Mouse (Mus musculus): ENCODE measurements around the gene Myo16. TPM values are rescaled to one million over a fixed set of nuclear protein-coding genes. Genes with fewer than 3 reads are reported as not detected.

Myo16 gene
- polyA plus RNA-seq, 1 experiment from 2014 or later: 0.27 TPM

DNA sequence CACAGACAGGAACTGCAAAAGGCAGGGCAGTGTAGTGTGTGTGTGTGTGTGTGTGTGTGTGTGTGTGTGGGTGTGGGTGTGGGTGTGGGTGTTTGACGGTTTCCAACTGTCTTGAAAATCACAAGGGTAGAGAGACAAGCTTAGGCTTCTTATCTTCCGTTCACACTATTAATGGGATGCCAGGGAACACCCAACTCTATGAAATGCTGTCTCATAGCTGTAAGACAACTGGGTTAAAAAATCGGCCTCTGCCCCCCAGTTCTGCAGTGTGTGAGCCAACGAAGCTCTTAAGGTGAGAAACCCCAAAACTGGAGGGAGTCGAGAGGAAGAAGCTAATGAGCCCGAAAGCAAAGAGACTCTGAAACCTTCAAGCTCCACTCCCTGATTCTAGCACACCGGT lies 487.1 kb downstream of the Myo16 start:
- 56% methylated on average over 7 of the region's 7 CpGs for WGBS

DNA sequence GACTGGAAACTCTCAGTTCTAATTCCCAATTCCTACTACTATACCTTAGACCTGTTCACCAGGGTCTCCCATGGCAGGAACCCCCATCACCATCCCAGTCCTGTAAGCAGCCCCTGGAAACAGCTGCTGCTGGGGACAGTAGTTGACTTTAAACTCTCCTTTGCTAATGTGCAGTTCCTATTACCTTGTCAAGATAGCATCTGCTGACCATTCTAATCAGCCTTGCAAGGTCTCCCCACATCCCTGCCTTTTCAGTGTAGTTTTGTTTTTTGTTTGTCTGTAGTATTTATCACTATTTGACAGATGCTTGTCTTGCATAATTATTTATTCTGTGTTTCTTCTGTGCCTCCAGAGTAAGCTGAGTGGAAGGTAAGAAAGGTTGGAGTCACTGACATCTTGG lies 487.6 kb downstream of the Myo16 start:
- no peaks in the 10 kb centered on the region for H3K36me3 ChIP-seq (ENCODE audit: control insufficient read depth, insufficient read depth, low read length)
- no peak overlapping the region for H3K4me2 ChIP-seq (replicated peaks; ENCODE audit: low read depth, low read length)
- no peak overlapping the region for H3K4me3 ChIP-seq (ENCODE audit: low read length)
- H3K27ac ChIP-seq (ENCODE audit: low read depth, low read length): no peak overlapping the region
- no peak for ATAC-seq (ENCODE audit: low FRiP score, low TSS enrichment)
- no peaks in the 10 kb centered on the region for H3K4me1 ChIP-seq (ENCODE audit: control insufficient read depth, insufficient read depth, low read length)
- H3K9ac ChIP-seq (ENCODE audit: low read depth, low read length): no peak overlapping the region
- no peaks in the 10 kb centered on the region for H3K9me3 ChIP-seq (ENCODE audit: control insufficient read depth, low read length)
- 0 out of 2 replicates have a peak, but pooled peaks cover 2% of the 10 kb centered on the region for H3K27me3 ChIP-seq (ENCODE audit: control insufficient read depth, insufficient read depth, low read length)

More for the DNA sequence above, 487.1 kb downstream of the Myo16 start:
- no peak overlapping the region for H3K9ac ChIP-seq (ENCODE audit: low read depth, low read length)
- no peak overlapping the region for H3K4me3 ChIP-seq (ENCODE audit: low read length)
- H3K9me3 ChIP-seq (ENCODE audit: control insufficient read depth, low read length): no peaks in the 10 kb centered on the region
- H3K4me1 ChIP-seq (ENCODE audit: control insufficient read depth, insufficient read depth, low read length): no peaks in the 10 kb centered on the region
- no peak for ATAC-seq (ENCODE audit: low FRiP score, low TSS enrichment)
- 0 out of 2 replicates have a peak, but pooled peaks cover 2% of the 10 kb centered on the region for H3K27me3 ChIP-seq (ENCODE audit: control insufficient read depth, insufficient read depth, low read length)
- H3K27ac ChIP-seq (ENCODE audit: low read depth, low read length): no peak overlapping the region
- no peaks in the 10 kb centered on the region for H3K36me3 ChIP-seq (ENCODE audit: control insufficient read depth, insufficient read depth, low read length)
- no peak overlapping the region for H3K4me2 ChIP-seq (replicated peaks; ENCODE audit: low read depth, low read length)

DNA sequence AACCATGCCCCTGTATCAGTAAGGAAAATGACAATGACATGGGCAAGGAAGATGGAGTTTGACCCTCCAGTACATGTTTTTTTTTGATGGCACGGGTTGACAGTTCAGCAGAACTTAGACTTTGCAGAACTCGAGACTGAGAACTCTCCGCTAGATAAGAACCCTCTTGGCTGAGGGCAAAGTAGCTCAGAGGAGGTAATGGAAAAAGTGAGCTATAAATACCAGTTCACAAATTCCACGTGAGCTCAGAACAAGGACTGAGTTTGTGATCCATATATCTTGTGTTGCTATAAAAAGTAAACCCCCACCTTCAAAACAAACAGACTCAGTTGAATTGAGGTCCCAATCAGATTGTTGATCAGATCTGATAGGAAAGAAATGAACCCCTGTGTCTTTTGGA lies 489.5 kb downstream of the Myo16 start:
- Histone ChIP-seq H3K9me3 (ENCODE audit: control insufficient read depth, low read length) (no peaks in the 10 kb centered on the region), H3K4me1 (ENCODE audit: control insufficient read depth, insufficient read depth, low read length) (no peaks in the 10 kb centered on the region), H3K27ac (ENCODE audit: low read depth, low read length) (no peak overlapping the region), H3K36me3 (ENCODE audit: control insufficient read depth, insufficient read depth, low read length) (no peaks in the 10 kb centered on the region), H3K9ac (ENCODE audit: low read depth, low read length) (no peak overlapping the region), H3K4me2 (replicated peaks; ENCODE audit: low read depth, low read length) (no peak overlapping the region), H3K4me3 (ENCODE audit: low read length) (no peak overlapping the region), H3K27me3 (ENCODE audit: control insufficient read depth, insufficient read depth, low read length) (0 out of 2 replicates have a peak, but pooled peaks cover 2% of the 10 kb centered on the region)
- 87% methylated on average over 4 of the region's 4 CpGs for WGBS
- no peak for ATAC-seq (ENCODE audit: low FRiP score, low TSS enrichment)

DNA sequence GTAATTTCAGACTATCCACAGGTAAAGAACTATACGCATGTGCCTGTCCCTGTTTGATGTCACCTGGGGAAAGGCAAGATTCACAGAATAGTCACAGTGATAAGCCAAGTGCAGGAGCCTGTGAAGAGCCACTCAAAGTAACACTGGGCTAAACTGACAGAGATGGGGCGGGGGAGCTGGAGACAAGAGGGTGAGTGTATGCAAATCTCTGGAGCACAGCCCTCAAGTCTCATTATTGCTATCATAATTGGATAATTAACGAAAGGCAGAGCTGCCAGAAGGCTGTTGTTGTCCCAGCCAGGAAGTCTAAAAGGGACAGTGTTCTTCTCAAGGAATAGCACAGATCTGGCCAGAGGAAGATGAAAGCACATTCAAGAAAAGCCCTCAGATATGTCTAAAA lies 490.8 kb downstream of the Myo16 start:
- no peak overlapping the region for H3K4me3 ChIP-seq (ENCODE audit: low read length)
- no peak overlapping the region for H3K4me2 ChIP-seq (replicated peaks; ENCODE audit: low read depth, low read length)
- H3K36me3 ChIP-seq (ENCODE audit: control insufficient read depth, insufficient read depth, low read length): no peaks in the 10 kb centered on the region
- H3K27ac ChIP-seq (ENCODE audit: low read depth, low read length): no peak overlapping the region
- 68% methylated on average over 3 of the region's 3 CpGs for WGBS
- no peaks in the 10 kb centered on the region for H3K9me3 ChIP-seq (ENCODE audit: control insufficient read depth, low read length)
- no peak for ATAC-seq (ENCODE audit: low FRiP score, low TSS enrichment)
- H3K9ac ChIP-seq (ENCODE audit: low read depth, low read length): no peak overlapping the region
- 0 out of 2 replicates have a peak, but pooled peaks cover 2% of the 10 kb centered on the region for H3K27me3 ChIP-seq (ENCODE audit: control insufficient read depth, insufficient read depth, low read length)
- H3K4me1 ChIP-seq (ENCODE audit: control insufficient read depth, insufficient read depth, low read length): no peaks in the 10 kb centered on the region

DNA sequence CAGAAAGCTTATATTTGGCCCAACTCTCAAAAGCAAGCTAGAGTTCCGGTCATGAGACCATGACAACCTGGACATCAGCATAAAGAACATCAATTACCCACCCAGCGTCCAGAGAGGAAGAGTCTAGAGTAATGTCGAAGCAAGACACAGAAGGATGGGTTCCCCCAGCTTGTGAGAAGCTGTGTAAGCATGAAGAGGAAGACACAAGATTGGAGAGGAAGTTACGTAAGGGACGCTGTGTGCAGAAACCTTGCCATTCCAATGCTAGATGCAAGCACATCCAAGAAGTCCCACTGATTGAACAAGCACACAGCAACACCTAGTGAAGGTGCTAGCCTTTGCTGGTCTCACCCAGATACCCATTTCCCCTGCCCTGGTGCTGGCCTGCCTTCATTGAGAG lies 492.0 kb downstream of the Myo16 start:
- WGBS: 89% methylated on average over 5 of the region's 5 CpGs
- no peaks in the 10 kb centered on the region for H3K36me3 ChIP-seq (ENCODE audit: control insufficient read depth, insufficient read depth, low read length)
- no peaks in the 10 kb centered on the region for H3K4me1 ChIP-seq (ENCODE audit: control insufficient read depth, insufficient read depth, low read length)
- ATAC-seq (ENCODE audit: low FRiP score, low TSS enrichment): no peak
- H3K9me3 ChIP-seq (ENCODE audit: control insufficient read depth, low read length): no peaks in the 10 kb centered on the region
- H3K27me3 ChIP-seq (ENCODE audit: control insufficient read depth, insufficient read depth, low read length): 0 out of 2 replicates have a peak, but pooled peaks cover 2% of the 10 kb centered on the region
- H3K9ac ChIP-seq (ENCODE audit: low read depth, low read length): no peak overlapping the region
- no peak overlapping the region for H3K27ac ChIP-seq (ENCODE audit: low read depth, low read length)
- H3K4me2 ChIP-seq (replicated peaks; ENCODE audit: low read depth, low read length): no peak overlapping the region
- H3K4me3 ChIP-seq (ENCODE audit: low read length): no peak overlapping the region

DNA sequence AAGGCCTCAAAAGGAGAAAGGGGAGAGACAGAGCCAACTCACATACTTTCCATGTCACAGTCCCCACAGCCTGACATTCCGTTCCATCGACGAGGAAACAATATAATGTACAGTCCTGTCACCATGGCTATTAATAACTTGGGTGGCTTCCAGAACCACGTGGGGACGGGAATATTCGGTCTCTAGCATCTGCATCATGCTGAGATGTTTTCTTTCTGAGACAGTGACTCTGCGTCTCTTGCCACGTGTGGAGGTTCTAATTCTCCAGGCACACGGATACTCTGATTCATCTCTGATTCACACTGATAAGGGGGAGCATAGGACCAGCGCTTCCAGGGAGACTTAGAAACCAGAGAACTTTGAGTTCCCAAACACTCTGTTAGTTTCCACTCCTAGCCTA lies 492.8 kb downstream of the Myo16 start:
- Histone ChIP-seq H3K9ac (ENCODE audit: low read depth, low read length) (no peak overlapping the region), H3K4me2 (replicated peaks; ENCODE audit: low read depth, low read length) (no peak overlapping the region), H3K4me1 (ENCODE audit: control insufficient read depth, insufficient read depth, low read length) (no peaks in the 10 kb centered on the region), H3K9me3 (ENCODE audit: control insufficient read depth, low read length) (no peaks in the 10 kb centered on the region), H3K4me3 (ENCODE audit: low read length) (no peak overlapping the region), H3K27me3 (ENCODE audit: control insufficient read depth, insufficient read depth, low read length) (no peaks in the 10 kb centered on the region), H3K27ac (ENCODE audit: low read depth, low read length) (no peak overlapping the region), H3K36me3 (ENCODE audit: control insufficient read depth, insufficient read depth, low read length) (no peaks in the 10 kb centered on the region)
- WGBS: 61% methylated on average over 10 of the region's 10 CpGs
- no peak for ATAC-seq (ENCODE audit: low FRiP score, low TSS enrichment)

DNA sequence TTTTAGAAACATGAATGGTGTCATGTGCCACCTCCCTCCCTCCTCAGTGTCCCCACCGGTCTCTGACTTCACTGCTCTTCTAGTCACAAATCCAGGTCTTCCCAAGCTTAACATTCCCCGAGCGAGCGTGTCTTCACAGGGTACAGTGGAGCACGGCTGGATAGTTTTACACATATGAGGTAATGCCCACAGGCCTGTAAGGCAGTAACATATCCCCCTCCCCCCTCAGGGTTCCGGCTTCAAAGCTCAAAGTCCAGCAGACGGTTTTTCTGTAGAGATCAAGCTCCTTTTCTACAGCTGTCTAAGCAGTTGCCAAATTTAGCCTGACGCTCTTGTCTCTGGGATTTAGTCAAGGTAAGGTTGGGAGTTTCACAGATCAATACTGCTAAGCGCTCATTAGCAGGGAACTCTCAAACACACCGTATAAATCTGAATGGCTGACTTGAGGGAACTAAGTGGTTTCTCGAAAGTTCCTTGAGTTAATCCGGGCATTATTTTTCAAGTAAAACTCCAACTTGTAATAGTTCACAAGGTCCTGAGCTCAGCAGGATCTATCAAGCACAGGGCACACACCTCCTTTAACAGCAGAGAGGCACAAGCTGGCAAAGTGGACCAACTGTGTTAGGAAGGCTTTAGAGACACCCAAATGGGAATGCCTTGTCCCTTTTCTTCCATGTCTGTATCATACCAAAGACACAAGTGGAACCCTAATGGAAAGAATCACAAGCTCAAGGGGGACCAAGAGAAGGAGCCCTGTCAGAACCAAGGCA lies 498.0 kb downstream of the Myo16 start:
- H3K36me3 ChIP-seq (ENCODE audit: control insufficient read depth, insufficient read depth, low read length): no peaks in the 10 kb centered on the region
- no peak overlapping the region for H3K27ac ChIP-seq (ENCODE audit: low read depth, low read length)
- H3K9ac ChIP-seq (ENCODE audit: low read depth, low read length): no peak overlapping the region
- H3K4me2 ChIP-seq (replicated peaks; ENCODE audit: low read depth, low read length): no peak overlapping the region
- no peaks in the 10 kb centered on the region for H3K4me1 ChIP-seq (ENCODE audit: control insufficient read depth, insufficient read depth, low read length)
- ATAC-seq (ENCODE audit: low FRiP score, low TSS enrichment): no peak
- H3K9me3 ChIP-seq (ENCODE audit: control insufficient read depth, low read length): no peaks in the 10 kb centered on the region
- no peaks in the 10 kb centered on the region for H3K27me3 ChIP-seq (ENCODE audit: control insufficient read depth, insufficient read depth, low read length)
- WGBS: 83% methylated on average over 12 of the region's 12 CpGs
- H3K4me3 ChIP-seq (ENCODE audit: low read length): no peak overlapping the region

DNA sequence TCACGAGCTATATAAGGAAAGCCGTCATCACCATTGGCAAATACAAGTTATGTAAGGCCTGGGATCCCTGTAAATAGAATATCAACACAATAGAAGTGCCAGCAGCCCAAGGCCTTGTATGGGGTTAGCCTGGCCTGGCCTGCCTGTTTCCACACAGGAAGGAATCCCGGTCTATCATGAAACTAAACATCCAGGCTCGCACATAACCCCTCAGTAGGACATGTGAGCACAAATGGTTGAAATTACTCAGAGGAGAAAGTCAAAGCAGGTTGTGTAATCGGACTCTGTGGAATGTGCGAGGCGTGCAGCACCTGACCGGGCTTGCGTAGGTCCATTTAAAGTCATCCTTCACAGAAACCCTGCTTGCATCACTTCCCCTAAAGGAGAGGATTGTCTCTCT lies 499.6 kb downstream of the Myo16 start:
- no peak overlapping the region for H3K9ac ChIP-seq (ENCODE audit: low read depth, low read length)
- WGBS: 69% methylated on average over 9 of the region's 9 CpGs
- no peak for ATAC-seq (ENCODE audit: low FRiP score, low TSS enrichment)
- no peaks in the 10 kb centered on the region for H3K36me3 ChIP-seq (ENCODE audit: control insufficient read depth, insufficient read depth, low read length)
- H3K9me3 ChIP-seq (ENCODE audit: control insufficient read depth, low read length): no peaks in the 10 kb centered on the region
- no peak overlapping the region for H3K4me2 ChIP-seq (replicated peaks; ENCODE audit: low read depth, low read length)
- no peaks in the 10 kb centered on the region for H3K4me1 ChIP-seq (ENCODE audit: control insufficient read depth, insufficient read depth, low read length)
- no peak overlapping the region for H3K4me3 ChIP-seq (ENCODE audit: low read length)
- no peaks in the 10 kb centered on the region for H3K27me3 ChIP-seq (ENCODE audit: control insufficient read depth, insufficient read depth, low read length)
- H3K27ac ChIP-seq (ENCODE audit: low read depth, low read length): no peak overlapping the region

DNA sequence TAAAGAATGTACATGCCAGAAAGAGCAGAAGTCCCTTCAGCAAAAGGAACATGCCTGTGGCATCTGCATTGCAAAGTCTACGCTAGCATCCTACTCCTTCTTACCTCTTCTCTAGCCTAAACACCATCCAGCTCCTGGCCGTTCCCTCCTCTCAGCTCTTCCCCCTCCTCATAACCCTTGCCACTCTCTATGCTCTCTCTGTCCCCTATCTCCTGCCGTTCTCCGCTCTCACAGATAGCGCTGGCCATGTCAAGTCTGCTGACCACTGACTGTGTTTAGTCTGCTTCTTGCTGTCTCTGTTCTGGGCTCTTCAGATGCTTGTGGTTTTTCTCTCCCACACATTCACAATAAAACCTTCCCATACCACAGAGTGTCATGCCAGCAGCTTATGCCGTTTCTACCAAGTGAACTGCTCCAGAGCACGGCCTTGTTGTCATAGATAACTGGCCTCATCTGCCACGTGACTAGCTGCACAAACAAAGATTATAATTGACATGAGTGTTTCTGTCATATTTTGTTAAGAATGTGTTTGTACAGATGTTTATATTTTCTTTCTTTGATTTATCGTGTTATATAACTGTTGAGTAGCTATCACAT lies 501.3 kb downstream of the Myo16 start:
- H3K27ac ChIP-seq (ENCODE audit: low read depth, low read length): no peak overlapping the region
- H3K4me3 ChIP-seq (ENCODE audit: low read length): no peak overlapping the region
- no peaks in the 10 kb centered on the region for H3K9me3 ChIP-seq (ENCODE audit: control insufficient read depth, low read length)
- H3K9ac ChIP-seq (ENCODE audit: low read depth, low read length): no peak overlapping the region
- ATAC-seq (ENCODE audit: low FRiP score, low TSS enrichment): no peak
- no peak overlapping the region for H3K4me2 ChIP-seq (replicated peaks; ENCODE audit: low read depth, low read length)
- no peaks in the 10 kb centered on the region for H3K36me3 ChIP-seq (ENCODE audit: control insufficient read depth, insufficient read depth, low read length)
- no peaks in the 10 kb centered on the region for H3K4me1 ChIP-seq (ENCODE audit: control insufficient read depth, insufficient read depth, low read length)
- 80% methylated on average over 9 of the region's 9 CpGs for WGBS
- H3K27me3 ChIP-seq (ENCODE audit: control insufficient read depth, insufficient read depth, low read length): no peaks in the 10 kb centered on the region

All from kidney, embryonic 14.5 days (tissue).